Mouse (Mus musculus): ENCODE results near the gene Myo18a. TPM values are rescaled to one million over a fixed set of nuclear protein-coding genes. Genes with fewer than 3 reads are reported as not detected.

Gene Myo18a
- polyA plus RNA-seq, 1 experiment from 2014 or later, result 29.7 TPM

DNA sequence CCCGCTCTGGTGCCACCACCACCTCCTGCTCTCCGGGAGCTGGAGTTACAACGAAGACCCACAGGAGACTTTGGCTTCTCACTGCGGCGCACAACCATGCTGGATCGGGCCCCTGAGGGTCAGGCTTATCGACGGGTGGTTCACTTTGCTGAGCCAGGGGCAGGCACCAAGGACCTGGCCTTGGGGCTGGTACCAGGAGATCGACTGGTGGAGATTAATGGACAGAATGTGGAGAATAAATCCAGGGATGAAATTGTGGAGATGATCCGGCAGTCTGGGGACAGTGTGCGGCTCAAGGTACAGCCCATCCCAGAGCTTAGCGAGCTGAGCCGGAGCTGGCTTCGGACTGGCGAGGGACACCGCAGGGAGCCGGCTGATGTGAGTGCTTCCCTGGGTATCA is 14.9 kb downstream of the Myo18a start:
- H3K27me3 ChIP-seq (ENCODE audit: insufficient read depth, poor library complexity, severe bottlenecking), result no peaks in the 10 kb centered on the region
- H3K4me3 ChIP-seq, result no peak overlapping the region
- no peaks in the 10 kb centered on the region for H3K9me3 ChIP-seq
- H3K4me1 ChIP-seq (replicated peaks), result peaks cover 20% of the 10 kb centered on the region
- 91% methylated on average over 17 of the region's 17 CpGs for WGBS
- peaks cover 42% of the 10 kb centered on the region for H3K36me3 ChIP-seq
- DNase-seq (ENCODE audit: low spot score), result no peak
- no peak overlapping the region for H3K27ac ChIP-seq

DNA sequence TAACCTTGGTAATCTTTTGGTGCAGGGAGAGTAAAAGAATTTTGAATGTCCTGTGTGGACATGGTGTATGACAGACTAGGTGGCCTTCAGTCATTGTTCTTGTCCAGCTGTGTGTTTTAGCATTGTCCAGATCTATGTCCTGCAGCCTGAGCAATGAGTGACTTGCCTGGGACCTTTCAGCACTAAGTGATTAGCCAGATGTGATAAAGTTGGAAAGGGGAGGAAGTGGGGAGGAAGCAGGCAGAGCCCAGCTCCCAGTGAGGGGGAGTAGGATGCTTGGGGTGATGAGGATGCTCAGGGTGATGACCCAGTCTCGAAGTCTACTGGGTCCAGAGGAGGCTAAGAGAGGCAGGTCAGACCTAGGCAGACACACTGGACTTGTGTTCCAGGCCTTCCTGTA is 16.2 kb downstream of the Myo18a start:
- 85% methylated on average over 1 of the region's 1 CpGs for WGBS
- Histone ChIP-seq H3K27me3 (ENCODE audit: insufficient read depth, poor library complexity, severe bottlenecking) (no peaks in the 10 kb centered on the region), H3K4me1 (replicated peaks) (peaks cover 33% of the 10 kb centered on the region), H3K4me3 (no peak overlapping the region), H3K36me3 (peaks cover 39% of the 10 kb centered on the region), H3K27ac (no peak overlapping the region), H3K9me3 (no peaks in the 10 kb centered on the region)
- DNase-seq (ENCODE audit: low spot score), result no peak

DNA sequence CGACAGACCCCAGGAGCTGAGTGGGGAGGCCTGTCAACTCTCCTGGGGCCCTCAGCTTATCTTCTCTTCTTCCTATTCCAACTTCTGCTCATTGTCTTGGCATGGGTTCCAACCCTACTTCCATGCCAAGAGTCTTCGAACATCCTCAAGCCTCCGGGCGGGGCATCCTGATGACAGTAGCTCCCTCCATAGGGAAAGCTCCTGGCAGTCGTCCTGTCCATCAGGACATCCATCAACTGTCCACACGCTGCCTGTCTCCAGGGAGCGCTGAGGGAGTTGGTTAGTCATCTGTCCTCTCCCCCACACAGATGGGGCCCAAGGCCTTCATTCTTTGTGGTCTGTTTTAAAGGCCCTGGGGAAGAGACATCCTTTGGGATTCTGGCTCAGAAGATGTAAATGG is 18.0 kb downstream of the Myo18a start:
- Histone ChIP-seq H3K27ac (no peak overlapping the region), H3K4me3 (no peak overlapping the region), H3K4me1 (replicated peaks) (peaks cover 46% of the 10 kb centered on the region), H3K36me3 (peaks cover 50% of the 10 kb centered on the region), H3K27me3 (ENCODE audit: insufficient read depth, poor library complexity, severe bottlenecking) (no peaks in the 10 kb centered on the region), H3K9me3 (no peaks in the 10 kb centered on the region)
- WGBS, result 84% methylated on average over 7 of the region's 7 CpGs
- DNase-seq (ENCODE audit: low spot score), result no peak

DNA sequence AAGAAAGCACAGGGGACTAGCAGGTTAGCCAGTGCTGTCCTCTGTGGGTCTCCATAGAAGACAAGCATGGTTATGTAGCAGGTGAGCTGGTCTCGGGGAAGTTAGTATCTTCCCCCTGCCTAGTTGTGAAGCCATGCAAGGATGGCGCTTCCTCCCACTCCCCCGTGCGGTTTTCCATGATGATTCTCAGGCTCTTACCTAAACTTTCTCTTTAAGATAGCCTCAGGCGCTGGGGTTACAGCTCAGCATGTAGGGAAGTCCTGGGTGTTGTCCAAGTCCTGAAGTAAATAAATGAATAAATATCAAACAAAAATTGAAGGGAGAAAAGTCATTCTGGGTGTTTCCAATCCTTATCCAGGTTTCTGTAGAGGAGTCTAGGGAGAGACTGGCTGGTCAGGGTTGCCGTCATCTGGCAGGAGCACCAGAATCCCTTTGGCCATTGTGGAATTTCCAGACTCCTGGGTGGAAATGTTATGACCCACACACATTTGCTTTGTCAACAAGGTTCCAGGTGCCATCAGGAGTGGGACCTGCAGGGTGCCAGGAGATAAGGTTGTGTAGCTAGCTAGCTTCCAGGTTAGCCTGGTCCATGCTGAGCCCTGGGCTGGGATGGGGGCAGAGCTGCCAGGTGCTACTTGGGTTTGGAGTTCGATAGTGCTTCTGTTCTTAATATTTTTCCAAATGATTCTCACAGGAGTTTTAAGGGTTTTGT is 19.2 kb downstream of the Myo18a start:
- H3K4me1 ChIP-seq (replicated peaks), result peaks cover 50% of the 10 kb centered on the region
- DNase-seq (ENCODE audit: low spot score), result no peak
- no peaks in the 10 kb centered on the region for H3K27me3 ChIP-seq (ENCODE audit: insufficient read depth, poor library complexity, severe bottlenecking)
- no peaks in the 10 kb centered on the region for H3K9me3 ChIP-seq
- peaks cover 49% of the 10 kb centered on the region for H3K36me3 ChIP-seq
- no peak overlapping the region for H3K4me3 ChIP-seq
- 88% methylated on average over 7 of the region's 7 CpGs for WGBS
- H3K27ac ChIP-seq, result no peak overlapping the region

DNA sequence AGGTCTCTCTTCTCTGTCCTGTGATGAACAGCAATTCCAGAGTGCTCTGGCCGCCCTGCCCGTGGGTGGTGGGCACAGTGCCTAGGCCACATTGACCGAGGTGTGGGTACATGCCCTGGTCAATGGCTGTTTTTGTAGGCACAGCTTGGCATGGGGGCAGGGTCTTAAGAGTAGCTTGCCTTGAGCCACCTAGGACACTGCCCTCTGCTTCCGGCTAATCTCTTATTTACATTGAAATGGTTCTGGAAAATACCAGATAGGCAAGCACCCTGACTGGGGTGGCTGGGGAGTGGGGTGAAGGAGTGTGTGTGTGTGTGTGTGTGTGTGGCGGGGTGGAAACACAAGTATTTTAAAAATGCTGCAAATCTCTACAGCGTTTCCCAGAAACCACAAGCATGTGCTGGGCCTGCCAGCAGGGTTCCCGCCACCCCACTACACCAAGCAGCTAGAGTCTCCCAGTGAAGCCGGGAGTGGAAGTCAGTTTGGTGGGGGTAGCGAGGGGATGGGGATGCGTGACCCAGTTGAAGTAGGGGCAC is 20.2 kb downstream of the Myo18a start:
- peaks cover 50% of the 10 kb centered on the region for H3K4me1 ChIP-seq (replicated peaks)
- DNase-seq (ENCODE audit: low spot score), result no peak
- no peaks in the 10 kb centered on the region for H3K9me3 ChIP-seq
- peaks cover 39% of the 10 kb centered on the region for H3K36me3 ChIP-seq
- no peaks in the 10 kb centered on the region for H3K27me3 ChIP-seq (ENCODE audit: insufficient read depth, poor library complexity, severe bottlenecking)
- H3K4me3 ChIP-seq, result no peak overlapping the region
- H3K27ac ChIP-seq, result 0 out of 2 replicates have a peak overlapping the region, but pooled peaks have one; percentile 66
- WGBS, result 66% methylated on average over 10 of the region's 10 CpGs

DNA sequence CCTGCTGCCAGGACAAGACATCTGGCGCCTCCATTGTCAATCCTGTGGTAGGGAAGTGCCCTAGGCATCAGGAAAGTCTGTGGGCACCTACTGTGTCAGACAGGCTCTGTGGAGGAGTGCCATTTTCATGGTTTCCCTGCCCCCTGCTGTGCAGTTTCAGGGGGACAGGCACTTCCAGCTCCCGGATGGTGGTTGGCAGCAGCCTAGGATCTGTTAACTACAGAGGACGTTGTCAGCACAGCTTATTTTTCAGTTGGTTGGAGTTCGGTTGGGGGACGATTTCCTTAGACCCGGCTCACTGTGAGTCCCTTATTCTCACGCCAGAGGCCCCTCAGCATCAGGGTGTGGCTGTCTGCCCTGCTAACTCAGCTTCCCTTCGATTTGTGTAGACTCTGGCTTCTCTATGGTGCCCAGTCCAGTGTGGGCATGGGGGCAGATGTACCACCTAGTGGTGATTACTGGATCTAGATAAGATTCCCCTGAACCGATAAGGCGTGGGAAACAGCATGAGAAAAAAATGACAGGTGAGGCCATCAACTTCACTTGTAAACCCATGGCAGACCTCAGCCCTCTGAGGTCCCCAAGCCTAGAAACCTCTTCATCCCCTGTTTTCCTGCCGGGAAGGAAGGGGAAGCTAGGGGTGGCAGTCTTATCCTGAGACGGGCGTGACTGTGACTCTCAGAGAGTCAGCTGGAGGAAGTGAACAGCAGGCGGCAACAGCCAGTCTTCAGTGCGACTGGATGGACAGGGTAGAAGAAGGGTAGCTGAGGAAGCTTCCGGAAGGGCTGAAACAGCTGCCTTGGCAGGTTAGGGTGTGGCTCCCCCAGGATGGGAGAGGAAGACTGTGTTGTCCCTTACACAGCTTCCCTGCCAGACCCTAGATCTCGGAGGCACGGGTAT is 21.0 kb downstream of the Myo18a start:
- WGBS, result 58% methylated on average over 18 of the region's 18 CpGs
- H3K36me3 ChIP-seq, result peaks cover 32% of the 10 kb centered on the region
- H3K27ac ChIP-seq, result peak overlapping the region; percentile 66

DNA sequence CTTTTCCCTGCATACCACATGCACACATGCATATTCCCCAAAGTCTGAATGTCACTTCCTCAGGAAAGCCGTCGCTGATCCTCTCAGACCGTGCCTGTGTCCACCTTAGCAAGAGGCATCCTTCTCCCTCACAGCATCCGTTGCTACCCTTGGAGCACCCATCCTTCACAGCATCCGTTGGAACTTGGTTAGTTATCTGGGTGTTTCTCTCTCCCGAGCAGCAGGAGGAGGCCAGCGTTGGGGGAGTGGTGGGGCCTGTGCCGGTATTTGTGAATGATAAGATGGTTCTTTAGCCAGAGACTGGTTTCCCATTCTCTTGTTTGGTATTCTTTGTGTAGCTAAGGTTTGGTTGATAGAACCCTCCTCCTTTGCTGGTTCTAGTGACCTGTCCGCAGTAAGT is 21.8 kb downstream of the Myo18a start:
- Histone ChIP-seq H3K4me1 (replicated peaks) (peaks cover 50% of the 10 kb centered on the region), H3K4me3 (no peak overlapping the region), H3K27ac (peak overlapping the region; percentile 66), H3K36me3 (peaks cover 25% of the 10 kb centered on the region), H3K9me3 (no peaks in the 10 kb centered on the region), H3K27me3 (ENCODE audit: insufficient read depth, poor library complexity, severe bottlenecking) (no peaks in the 10 kb centered on the region)
- WGBS, result 83% methylated on average over 9 of the region's 9 CpGs
- DNase-seq (ENCODE audit: low spot score), result no peak

More for the DNA sequence above, 21.0 kb downstream of the Myo18a start:
- H3K27me3 ChIP-seq (ENCODE audit: insufficient read depth, poor library complexity, severe bottlenecking), result no peaks in the 10 kb centered on the region
- H3K4me3 ChIP-seq, result no peak overlapping the region
- H3K9me3 ChIP-seq, result no peaks in the 10 kb centered on the region
- peaks cover 50% of the 10 kb centered on the region for H3K4me1 ChIP-seq (replicated peaks)
- DNase-seq (ENCODE audit: low spot score), result no peak

DNA sequence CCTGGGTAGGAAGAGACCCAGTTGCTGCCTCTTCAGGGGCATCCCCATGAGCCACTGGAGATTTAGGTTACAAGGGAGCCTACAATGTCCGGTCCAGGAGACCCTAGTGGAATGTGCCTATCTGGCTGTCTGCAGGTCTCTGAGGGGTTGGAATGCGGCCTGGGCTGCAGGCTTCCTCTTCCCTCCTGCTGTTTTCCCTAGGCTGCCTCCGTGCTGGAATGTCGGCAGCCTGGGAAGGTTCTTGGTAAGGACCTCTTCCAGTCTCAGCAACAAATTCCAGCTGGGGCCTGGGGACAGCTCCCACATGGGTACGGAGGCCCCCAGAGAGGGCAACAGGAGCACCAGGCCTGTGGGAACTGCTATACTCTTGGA is 22.3 kb downstream of the Myo18a start:
- 20% methylated on average over 5 of the region's 5 CpGs for WGBS
- Histone ChIP-seq H3K27ac (peak overlapping the region; percentile 66), H3K4me1 (replicated peaks) (peaks cover 54% of the 10 kb centered on the region), H3K9me3 (no peaks in the 10 kb centered on the region), H3K4me3 (no peak overlapping the region), H3K36me3 (peaks cover 25% of the 10 kb centered on the region), H3K27me3 (ENCODE audit: insufficient read depth, poor library complexity, severe bottlenecking) (no peaks in the 10 kb centered on the region)
- DNase-seq (ENCODE audit: low spot score), result no peak

DNA sequence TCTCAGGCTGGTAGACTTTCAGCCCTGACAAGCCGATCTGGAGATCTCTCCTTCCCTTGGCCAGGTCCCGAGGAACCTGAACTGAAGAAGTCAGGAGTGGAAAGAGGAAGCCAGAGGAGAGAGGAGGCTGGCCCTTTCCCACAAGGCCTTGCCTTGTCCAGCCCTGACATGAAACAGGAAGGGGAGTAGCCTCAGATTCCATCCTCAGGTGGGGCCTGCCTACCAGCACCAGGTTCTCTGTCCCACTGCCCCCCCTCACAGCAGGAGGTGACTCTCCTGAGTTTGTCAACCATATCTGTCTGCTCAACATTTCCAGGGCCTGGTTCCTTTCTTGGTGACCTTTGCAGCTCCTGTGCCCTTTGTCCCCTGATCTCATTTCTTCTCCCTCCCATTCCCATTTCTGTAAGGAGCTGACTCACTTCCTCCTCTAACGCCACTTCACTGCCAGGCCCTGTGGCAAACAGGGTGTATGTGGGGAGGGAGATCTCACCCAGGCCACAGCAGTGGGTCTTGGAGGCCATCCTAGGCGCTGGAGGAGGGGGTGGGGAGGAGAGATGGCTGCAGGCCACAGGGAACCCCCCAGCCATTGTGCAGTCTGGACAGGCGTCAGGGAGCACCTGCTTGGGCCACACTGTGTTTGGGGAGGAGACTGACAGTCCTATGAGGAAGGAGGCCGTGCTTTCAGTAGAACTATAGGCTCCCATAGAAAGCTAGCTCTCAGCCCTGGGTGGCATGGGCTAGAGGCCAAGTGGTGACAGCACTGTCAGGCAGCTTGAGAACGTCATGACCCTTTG is 22.9 kb downstream of the Myo18a start:
- Histone ChIP-seq H3K4me3 (no peak overlapping the region), H3K9me3 (no peaks in the 10 kb centered on the region), H3K4me1 (replicated peaks) (peaks cover 54% of the 10 kb centered on the region), H3K27me3 (ENCODE audit: insufficient read depth, poor library complexity, severe bottlenecking) (no peaks in the 10 kb centered on the region), H3K36me3 (peaks cover 20% of the 10 kb centered on the region), H3K27ac (peak overlapping the region; percentile 66)
- 46% methylated on average over 7 of the region's 7 CpGs for WGBS
- no peak for DNase-seq (ENCODE audit: low spot score)

DNA sequence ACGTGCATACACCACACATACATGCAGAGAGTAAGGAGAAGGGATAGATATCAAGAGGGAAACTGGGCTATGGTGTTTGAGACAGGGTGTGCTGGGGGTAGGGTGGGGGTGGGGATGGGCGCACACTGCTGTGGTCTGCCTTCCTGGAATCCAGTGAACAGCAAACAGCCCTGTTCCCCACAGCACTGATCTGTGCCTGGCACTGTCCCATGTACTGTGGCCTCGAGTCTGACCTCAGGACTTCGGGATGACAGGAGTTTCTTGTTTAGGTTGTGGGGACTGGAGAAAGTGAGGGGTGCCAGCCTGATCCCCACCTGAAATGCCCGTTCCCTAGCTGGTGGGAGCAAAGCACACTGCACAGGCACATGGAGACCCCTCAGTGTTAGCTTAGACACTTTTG is 24.7 kb downstream of the Myo18a start, which contains the start of gene Gm10277:
Gene Gm10277, minus strand, starts transcription at position 41 of the 400 bp plus-strand sequence.
- Histone ChIP-seq H3K36me3 (peaks cover 13% of the 10 kb centered on the region; the same call in 1 of the 2 replicates), H3K27ac (peak within 1 kb of the TSS; percentile 66; the same call in 1 of the 2 replicates), H3K4me3 (no peak within 1 kb of the TSS), H3K9me3 (no peaks in the 10 kb centered on the region), H3K27me3 (ENCODE audit: insufficient read depth, poor library complexity, severe bottlenecking) (no peaks in the 10 kb centered on the region), H3K4me1 (replicated peaks) (peaks cover 66% of the 10 kb centered on the region)
- no peak for DNase-seq (ENCODE audit: low spot score)
- 81% methylated on average over 5 of the region's 5 CpGs for WGBS

DNA sequence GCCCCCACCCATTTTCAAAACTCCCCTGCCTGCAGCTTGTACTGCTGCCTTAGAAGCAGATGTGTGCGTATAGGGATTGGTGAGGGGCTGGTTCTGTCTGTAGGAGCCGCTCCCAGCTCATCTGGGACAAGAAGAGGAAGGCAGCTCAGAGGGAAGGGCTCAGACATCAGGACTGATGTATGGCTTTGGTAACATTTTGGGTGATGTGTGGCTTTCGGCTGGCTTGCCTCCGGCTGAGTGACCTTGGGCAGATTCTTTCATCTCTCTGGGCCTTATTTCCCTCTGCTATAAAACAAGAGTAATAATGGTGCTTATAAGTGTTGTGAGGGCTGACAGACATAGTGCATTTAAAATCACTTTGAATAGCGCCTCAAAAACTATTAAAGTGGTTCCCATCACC is 26.5 kb downstream of the Myo18a start:
- no peak overlapping the region for H3K27ac ChIP-seq
- 91% methylated on average over 5 of the region's 5 CpGs for WGBS
- H3K4me3 ChIP-seq, result no peak overlapping the region
- H3K9me3 ChIP-seq, result no peaks in the 10 kb centered on the region
- no peak for DNase-seq (ENCODE audit: low spot score)
- H3K36me3 ChIP-seq, result peaks cover 10% of the 10 kb centered on the region; the same call in 1 of the 2 replicates
- H3K4me1 ChIP-seq (replicated peaks), result peaks cover 62% of the 10 kb centered on the region
- no peaks in the 10 kb centered on the region for H3K27me3 ChIP-seq (ENCODE audit: insufficient read depth, poor library complexity, severe bottlenecking)

DNA sequence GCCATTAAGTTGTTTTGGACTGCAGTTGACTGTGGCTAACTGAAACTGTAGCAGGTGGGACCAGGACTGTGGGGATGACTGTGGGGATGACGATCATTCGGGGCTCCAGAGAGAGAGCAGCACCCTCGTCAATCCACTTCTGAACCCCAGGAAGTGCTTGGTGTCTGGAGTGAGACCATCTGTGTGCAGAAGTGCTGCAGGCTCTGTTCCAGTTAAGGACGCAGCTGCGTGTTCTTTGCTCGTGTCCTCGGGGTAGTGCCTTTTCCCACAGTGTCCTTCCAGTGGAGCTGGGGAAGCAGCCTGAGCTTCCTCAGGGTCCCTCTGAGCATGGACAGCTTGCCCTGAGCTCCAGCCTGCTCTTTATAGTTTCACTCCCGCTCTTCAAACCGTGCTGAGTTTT is 27.2 kb downstream of the Myo18a start:
- WGBS, result 54% methylated on average over 9 of the region's 9 CpGs
- H3K4me1 ChIP-seq (replicated peaks), result peaks cover 54% of the 10 kb centered on the region
- peak overlapping the region; percentile 74 for H3K27ac ChIP-seq
- no peak for DNase-seq (ENCODE audit: low spot score)
- no peak overlapping the region for H3K4me3 ChIP-seq
- no peaks in the 10 kb centered on the region for H3K9me3 ChIP-seq
- no peaks in the 10 kb centered on the region for H3K27me3 ChIP-seq (ENCODE audit: insufficient read depth, poor library complexity, severe bottlenecking)
- peaks cover 9% of the 10 kb centered on the region; the same call in 1 of the 2 replicates for H3K36me3 ChIP-seq

Data from hindbrain, embryonic 10.5 days (tissue).